Mouse (Mus musculus) lung, postnatal 4 days (tissue): Measurements from ENCODE around the gene Stat3.

Source experiments
- DNase-seq, 2 experiments: peaks; one replicate each; pipeline ENCODE4 v3.0.0; 2021

Gene Stat3

GRCm38 (mm10) chr11:100963647-100964046 lies 24.3 kb upstream of the Stat3 start:
- peak; percentile 57 to 81 for DNase-seq

GRCm38 (mm10) chr11:100962371-100962911 lies 23.1 kb upstream of the Stat3 start:
- peak; percentile 63 to 78 for DNase-seq

DNA sequence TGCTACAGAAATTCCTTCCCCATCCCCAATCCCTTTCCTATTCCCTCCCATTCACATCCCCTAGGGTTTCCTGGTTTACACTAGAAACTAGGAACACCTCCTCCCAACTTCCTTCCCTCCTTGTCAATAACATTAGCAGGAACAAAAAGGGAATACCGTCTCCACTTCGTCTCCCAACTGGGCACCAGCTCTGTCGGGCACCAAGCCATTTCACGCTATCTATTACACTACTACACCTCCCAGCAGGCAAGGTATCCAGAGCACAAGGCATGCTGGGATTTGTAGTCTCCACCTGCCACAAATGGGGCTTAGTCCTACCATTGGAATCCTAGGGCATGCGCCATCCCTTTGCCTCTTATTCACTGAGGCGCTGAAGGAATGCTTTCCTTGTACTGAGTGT lies 21.2 kb upstream of the Stat3 start:
- peak; percentile 77 to 84 for DNase-seq

- no peak for DNase-seq
Observed at GRCm38 (mm10) chr11:100959826-100960225, 20.5 kb upstream of the Stat3 start.

DNA sequence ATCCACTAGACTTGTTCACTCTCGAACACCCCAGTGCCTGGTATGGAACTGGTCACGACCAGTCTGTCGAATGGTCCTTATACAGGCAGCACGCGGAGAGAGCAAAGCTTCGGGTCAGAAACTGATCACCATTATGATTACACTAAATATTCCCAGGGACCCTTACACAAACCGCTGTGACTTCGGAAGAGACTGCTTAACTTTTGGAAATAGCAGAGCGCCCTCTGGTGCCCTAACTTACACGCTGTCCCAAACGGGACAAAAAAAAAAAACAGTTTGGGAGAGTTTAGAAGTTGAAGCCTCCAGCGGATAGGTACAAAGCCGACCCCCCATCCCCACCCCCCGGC lies 20.1 kb upstream of the Stat3 start:
- DNase-seq = peak; percentile 57 to 75

- no peak for DNase-seq
Observed at GRCm38 (mm10) chr11:100958613-100959463, 19.5 kb upstream of the Stat3 start.

DNA sequence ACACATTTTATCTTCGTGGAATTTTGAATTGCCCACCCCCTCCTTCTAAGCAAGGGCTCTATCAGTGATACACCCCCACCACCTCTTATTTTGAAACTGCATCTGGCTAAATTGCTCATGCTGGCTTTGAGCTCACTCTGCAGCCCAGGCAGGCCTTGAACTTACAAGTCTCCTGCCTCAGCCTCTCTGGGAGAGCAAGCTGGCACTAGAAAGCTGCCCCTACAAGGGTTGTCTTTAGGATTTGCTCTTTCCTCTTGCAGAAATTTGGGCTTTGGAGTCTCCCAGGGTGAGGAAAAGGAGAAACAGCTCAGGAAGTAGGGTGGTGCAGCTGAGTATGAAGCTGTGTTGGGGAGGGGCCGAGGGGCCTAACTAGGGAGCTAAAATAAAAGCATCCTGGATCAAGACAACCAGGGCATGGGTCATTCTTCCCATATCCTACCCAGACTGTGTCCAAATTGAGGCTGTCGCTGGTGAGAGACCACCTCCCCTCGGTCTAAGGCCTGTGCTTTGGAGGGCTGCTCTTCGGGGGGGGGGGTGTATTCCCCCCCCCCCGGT lies 18.7 kb upstream of the Stat3 start:
- DNase-seq = no peak

DNA sequence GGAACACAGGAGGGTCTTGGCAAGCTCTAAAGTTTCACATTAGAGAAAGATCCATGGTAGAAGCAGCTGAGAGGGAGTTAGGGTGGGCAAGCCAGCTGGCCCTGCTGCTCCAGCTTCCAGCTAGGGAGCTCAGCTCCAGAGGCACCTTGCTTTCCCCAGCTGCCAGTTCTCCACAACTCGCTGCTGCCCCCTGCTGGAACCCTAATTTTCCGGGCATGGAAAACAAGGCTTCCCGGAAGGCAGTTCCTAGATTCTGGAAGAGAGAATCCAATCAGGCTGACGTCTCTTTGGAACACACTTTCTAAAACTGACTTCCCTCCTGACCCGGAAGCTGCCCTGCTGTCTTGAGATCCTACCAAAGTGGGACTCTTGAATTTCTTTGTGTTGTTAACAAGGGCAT lies 17.9 kb upstream of the Stat3 start:
- peak; percentile 87 to 93 for DNase-seq

GRCm38 (mm10) chr11:100949540-100949939 lies 10.2 kb upstream of the Stat3 start:
- DNase-seq = no peak

DNA sequence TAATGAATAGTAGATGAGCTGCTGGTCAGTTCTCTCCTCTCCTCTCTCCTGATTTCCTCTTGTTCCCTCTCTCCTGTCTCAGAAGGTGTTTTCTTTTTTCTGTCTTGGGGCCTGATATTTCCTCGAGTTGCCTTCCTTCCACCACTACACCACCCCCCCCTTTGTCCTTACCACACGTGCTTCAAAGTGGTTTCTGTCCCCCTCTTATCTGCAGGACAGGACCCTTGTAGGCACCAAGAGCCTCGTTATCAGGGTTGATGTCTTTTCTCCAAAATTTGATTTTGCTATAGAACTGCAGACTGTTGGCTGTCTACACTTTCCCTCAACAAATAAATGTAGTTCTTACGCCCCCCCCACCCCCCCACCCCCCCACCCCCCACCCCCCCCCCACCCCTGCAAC lies 9.0 kb upstream of the Stat3 start:
- DNase-seq = no peak

GRCm38 (mm10) chr11:100947548-100947947 lies 8.2 kb upstream of the Stat3 start:
- no peak for DNase-seq

DNA sequence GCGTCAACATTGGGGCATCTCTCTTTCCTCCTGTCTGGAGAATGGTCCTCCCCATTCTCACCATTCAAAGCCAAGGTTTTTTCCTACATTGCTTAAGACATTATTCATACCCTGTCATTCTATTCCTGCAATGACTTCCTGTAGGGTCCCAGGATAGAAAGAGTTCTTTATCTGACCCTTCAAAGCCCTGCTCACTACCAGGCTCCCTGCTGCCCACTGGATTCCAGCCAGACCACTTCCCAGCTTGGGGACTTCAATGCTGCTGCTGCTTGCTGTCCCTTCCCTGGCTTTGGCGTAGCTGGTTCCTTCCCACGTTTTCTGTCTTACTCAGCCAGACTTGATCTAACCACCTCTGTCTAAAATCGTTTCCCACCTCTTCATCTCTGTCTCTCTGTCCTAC lies 7.5 kb upstream of the Stat3 start:
- peak in 1 of 2 experiments; percentile 46 for DNase-seq

DNA sequence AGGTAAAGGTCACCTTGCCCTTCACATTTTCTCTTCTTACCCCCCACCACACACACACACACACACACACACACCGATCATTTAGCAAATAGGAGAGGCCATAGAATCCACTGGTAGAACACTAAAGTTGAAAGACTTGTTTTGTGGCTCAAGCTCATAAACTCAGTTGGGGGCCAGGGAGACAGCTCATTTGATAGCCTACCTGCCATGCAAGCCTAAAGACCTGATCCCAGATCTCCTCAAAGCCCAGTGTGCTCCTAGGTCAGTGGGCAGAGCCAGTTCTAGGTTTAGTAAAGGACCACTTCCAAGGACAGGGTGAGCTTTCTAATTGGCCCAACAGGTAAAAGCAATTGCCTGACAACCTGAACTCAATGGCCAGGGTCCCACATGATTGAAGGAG lies 3.0 kb upstream of the Stat3 start:
- DNase-seq = no peak

GRCm38 (mm10) chr11:100938711-100939511 lies 429 bp downstream of the Stat3 start:
- DNase-seq = peak in 1 of 2 experiments; percentile 41

DNA sequence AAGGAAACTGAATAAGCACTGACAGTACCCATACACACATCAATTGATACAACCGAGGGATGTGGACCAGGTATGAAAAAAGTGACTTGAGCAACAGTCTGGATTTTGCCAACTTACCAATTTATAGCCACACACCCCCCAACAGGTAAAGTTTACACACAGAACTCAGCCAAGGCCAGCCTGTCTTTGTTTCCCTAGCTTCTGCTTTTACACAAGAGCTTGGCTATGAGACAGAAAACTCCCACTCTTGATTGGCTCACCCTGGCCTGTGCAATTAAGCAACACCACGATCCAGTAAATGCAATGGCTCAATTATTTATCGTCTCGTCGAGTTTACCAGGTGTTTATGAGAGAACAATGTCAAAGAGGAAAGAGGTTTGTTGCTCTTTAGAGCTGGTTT lies 1.2 kb downstream of the Stat3 start:
- peak; percentile 37 to 54 for DNase-seq

- no peak for DNase-seq
Observed at GRCm38 (mm10) chr11:100937295-100937694, 2.0 kb downstream of the Stat3 start.

DNA sequence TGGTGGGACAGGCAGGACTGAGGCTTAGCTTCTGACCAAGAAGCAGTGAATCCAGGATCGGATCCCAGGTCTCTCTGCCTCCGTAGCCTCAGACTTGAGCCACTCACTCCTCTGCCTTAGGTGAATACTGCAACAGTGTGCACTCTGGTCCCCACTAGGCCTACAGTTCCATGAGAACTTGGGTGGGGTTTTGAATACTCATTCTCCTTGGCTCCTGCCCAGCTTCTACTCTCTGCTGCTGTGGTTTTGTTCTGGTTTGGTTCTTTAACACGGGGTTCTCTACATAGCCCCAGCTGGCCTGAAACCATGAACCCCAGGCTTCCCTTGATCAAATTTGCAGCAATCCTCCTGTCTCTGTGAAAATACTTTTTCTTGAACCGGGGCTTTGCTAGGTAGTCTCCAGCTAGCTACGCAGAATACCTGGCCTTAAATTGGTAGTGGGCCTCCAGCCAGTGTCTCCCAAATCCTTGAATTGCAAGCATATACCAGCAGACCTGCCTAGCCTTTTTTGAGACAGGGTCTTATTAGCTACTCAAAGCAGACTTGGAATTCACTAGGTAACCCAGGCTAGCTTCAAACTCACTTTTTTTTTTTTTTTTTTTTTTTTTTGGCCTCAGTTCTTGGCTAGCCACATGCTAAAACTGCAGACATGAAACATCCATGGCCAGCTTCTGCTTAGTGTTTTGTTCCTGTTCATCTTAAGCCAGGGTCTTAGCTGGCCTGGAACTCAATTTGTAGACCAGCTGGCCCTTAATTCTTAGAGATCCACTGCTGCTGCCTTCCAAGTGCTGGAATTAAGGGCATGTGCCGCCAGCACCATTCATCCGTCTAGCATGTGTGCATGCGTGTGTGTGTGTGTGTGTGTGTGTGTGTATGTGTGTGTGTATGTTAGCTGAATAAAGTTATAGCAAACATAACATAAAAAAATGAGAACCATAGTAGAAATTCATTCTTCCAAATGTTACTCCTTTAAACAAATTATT lies 3.7 kb downstream of the Stat3 start:
- DNase-seq = peak in 1 of 2 experiments; percentile 24

- peak in 1 of 2 experiments; percentile 53 for DNase-seq
Observed at GRCm38 (mm10) chr11:100931254-100931921, 8.0 kb downstream of the Stat3 start.

DNA sequence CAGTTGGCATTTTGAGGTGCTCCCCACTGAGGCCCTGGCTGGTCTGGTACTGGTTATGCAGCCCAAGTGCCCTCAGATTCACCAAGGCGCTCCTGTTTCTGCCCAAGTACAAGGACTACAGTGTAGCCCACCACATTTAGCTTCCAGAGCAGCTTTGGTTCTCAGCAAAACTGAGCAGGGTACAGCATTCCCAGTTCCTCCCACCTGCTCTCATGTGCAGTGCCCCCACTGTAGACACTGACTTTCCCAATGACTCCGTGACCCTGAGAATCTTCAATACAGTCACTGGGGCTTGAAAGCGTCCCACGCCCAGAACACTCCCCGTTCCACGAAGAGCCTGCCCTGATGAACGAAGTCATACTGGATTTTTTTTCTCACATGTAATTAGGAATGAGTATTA lies 8.7 kb downstream of the Stat3 start:
- no peak for DNase-seq

DNA sequence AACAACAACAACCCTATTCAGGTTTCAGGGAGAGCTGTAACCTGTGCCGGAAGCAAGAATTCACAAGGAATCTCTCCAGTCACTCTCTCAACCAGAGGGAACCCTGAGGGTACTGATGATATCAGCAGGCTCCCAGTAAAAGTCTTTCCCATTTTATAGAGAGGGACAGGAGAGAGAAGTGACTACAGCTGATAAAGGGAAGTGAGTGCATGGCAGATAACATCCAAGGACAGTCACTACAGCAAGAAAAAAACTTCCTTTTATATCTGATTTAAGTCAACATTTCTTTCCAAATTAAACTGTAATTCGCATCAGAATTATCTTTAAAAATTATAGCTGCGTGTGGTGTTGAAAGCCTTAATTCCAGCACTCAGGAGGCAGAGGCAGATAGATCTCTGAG lies 12.0 kb downstream of the Stat3 start:
- no peak for DNase-seq

- DNase-seq = no peak
Observed at GRCm38 (mm10) chr11:100924386-100924919, 14.9 kb downstream of the Stat3 start.
